Mouse (Mus musculus) C2C12 (cell line): Measurements from ENCODE around the gene Stx4a. TPM values are rescaled to one million over a fixed set of nuclear protein-coding genes. Genes with fewer than 3 reads are reported as not detected.

Experiments
- H3K27me3 ChIP-seq: one replicate; pipeline ENCODE4 v1.6.1; 2011; ENCODE audit not compliant: control insufficient read depth, insufficient read depth, insufficient read length
- H3K36me3 ChIP-seq: one replicate; pipeline ENCODE4 v1.6.1; 2011; ENCODE audit not compliant: control insufficient read depth, insufficient read depth
- H3K4me3 ChIP-seq: one replicate; pipeline ENCODE4 v1.5.1; 2011; ENCODE audit warnings: mild to moderate bottlenecking, control low read depth; ENCODE audit not compliant: poor library complexity, insufficient read depth, severe bottlenecking
- H3K79me2 ChIP-seq: one replicate; pipeline ENCODE4 v1.6.1; 2011; ENCODE audit not compliant: control insufficient read depth, insufficient read depth
- H3K79me3 ChIP-seq: one replicate; pipeline ENCODE4 v1.6.1; 2011; ENCODE audit warnings: low read depth, control low read depth
- H3ac ChIP-seq: one replicate; pipeline ENCODE3; 2011; ENCODE audit warnings: low read depth; ENCODE audit not compliant: control insufficient read depth, insufficient read length
- CEBPB ChIP-seq: IDR thresholded peaks from one replicate; pipeline ENCODE4 v1.6.1; 2011; ENCODE audit warnings: low read depth, mild to moderate bottlenecking, control low read depth, moderate library complexity
- CTCF ChIP-seq: IDR thresholded peaks from one replicate; pipeline ENCODE4 v1.5.1; 2011; ENCODE audit not compliant: control insufficient read depth, insufficient read depth, insufficient read length
- FOSL1 ChIP-seq: IDR thresholded peaks from one replicate; pipeline ENCODE4 v1.8.0; 2011; ENCODE audit warnings: mild to moderate bottlenecking, low read length; ENCODE audit not compliant: poor library complexity, insufficient read depth, severe bottlenecking
- MAX ChIP-seq: IDR thresholded peaks from one replicate; pipeline ENCODE4 v1.6.1; 2011; ENCODE audit warnings: mild to moderate bottlenecking, control low read depth
- MYOD1 ChIP-seq: IDR thresholded peaks from one replicate; pipeline ENCODE4 v1.6.1; 2011; ENCODE audit warnings: low read depth; ENCODE audit not compliant: control insufficient read depth, insufficient read length
- MYOG ChIP-seq: IDR thresholded peaks from one replicate; pipeline ENCODE4 v1.6.1; 2011; ENCODE audit not compliant: control insufficient read depth, insufficient read length; ENCODE audit errors: extremely low read depth
- USF1 ChIP-seq: IDR thresholded peaks from one replicate; pipeline ENCODE4 v1.6.1; 2011; ENCODE audit warnings: low read depth, mild to moderate bottlenecking, control low read depth, moderate library complexity
- polyA plus RNA-seq: library from polyadenylated mRNA; unstranded; fragments of >200 nt; fragmentation: generic; extraction: Trizol; gene quantifications from one replicate; pipeline ENCODE4 v1.2.1, GENCODE M21; 2012; ENCODE audit warnings: missing spikeins

The Stx4a gene
- polyA plus RNA-seq, 1 experiment: 50.8 TPM

DNA sequence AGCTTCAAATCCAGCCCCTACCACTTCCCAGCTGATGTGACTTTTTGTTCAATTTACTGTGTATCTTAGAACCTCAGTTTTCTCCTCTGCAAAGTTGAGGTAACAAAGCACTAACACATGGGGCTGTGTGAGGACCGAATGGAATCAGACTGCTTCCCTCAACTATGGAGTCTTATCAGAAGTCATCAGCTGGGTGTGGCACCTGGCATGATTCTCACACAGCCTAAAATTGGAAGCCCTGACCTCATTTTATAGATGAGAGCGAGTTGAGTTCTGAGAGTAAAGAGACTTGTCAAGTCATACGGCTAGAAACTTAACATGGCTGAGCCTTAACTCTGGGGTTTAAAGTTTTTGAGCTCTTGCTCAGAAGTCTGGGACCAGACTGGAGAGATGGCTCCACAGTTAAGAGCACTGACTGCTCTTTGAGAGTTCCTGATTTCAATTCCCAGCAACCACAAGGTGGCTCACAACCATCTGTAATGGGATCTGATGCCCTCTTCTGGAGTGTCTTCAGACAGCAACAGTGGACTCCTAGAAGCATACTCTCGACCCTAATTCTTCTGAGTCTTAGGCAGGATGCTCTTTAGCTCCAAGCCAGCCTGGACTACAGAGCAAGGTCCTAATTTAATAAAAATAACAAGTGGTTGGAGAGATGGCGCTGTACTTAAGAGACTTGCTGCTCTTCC lies 46.2 kb downstream of the Stx4a start:
- no peak overlapping the region for H3ac ChIP-seq
- peaks cover 46% of the 10 kb centered on the region for H3K79me3 ChIP-seq
- H3K27me3 ChIP-seq: no peaks in the 10 kb centered on the region
- TF ChIP-seq MAX (no peak), USF1 (no peak), MYOD1 (no peak), CTCF (no peak), CEBPB (no peak), FOSL1 (no peak)
- H3K79me2 ChIP-seq: peaks cover 71% of the 10 kb centered on the region
- peaks cover 42% of the 10 kb centered on the region for H3K36me3 ChIP-seq
- no peak overlapping the region for H3K4me3 ChIP-seq

DNA sequence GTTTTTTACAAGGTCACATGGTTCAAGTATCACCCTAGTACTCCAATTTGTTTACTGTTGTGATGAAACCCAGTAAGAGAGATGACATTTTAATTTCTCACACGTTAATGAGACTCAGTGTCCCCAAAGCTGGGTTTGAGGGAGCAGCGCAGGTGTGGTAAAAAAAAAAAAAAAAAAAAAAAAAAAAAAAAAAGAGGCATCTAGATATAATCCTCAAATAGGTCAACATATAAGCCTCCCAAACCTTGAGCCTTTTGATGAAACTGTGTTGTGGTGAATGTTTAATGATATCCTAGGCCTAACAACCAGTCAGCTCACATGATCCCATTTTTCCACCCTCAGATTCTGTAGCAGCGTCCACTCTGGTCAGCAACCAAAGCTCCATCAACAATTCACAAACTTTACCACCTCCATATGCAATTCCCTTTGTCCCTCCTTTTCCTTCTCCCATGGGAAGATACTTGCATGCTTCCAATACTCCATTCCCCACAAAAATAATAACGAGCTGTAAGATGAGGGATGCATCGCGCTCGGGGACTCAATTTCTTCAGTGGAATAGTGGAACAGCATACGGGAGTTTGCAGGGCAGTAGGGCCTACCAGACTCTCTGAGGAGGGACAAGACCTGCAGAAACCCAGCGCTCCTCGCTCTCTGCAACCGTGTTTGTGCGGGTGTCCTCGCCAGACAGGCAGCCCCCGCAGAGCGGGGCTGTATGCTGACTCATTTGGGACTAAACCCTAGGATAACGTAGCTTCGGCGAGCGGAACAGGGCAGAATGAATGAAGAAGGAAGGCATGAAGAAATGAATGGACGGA lies 50.9 kb downstream of the Stx4a start:
- no peak for TF ChIP-seq CEBPB
- TF ChIP-seq FOSL1: no peak
- no peak for TF ChIP-seq MAX
- TF ChIP-seq MYOG: no peak
- TF ChIP-seq MYOD1: no peak
- TF ChIP-seq USF1: no peak
- no peak for TF ChIP-seq CTCF
- Histone ChIP-seq H3K4me3 (peak overlapping the region; percentile 75), H3K79me3 (peaks cover 64% of the 10 kb centered on the region), H3K79me2 (peaks cover 90% of the 10 kb centered on the region), H3ac (peak overlapping the region; percentile 73), H3K27me3 (no peaks in the 10 kb centered on the region), H3K36me3 (peaks cover 33% of the 10 kb centered on the region)

DNA sequence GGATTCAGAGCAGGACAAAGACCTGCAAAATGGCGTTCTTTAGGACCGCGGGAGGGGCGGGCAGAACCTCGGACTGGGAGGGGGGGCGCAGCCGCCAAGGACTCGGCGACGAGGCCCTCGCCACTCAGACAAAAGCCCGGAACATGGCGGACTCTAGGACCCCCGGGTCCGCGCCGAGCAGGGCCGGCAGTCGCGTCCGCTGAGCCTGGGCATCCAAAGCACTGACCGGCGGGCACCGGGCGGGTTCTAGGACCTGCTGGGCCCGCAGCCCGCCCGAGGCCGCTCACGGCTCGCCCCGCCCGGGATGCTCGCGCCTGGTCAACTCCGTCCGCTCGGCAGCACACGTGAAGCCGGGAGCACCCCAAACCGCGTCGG lies 51.5 kb downstream of the Stx4a start:
- peak overlapping the region; percentile 75 for H3K4me3 ChIP-seq
- H3K36me3 ChIP-seq: peaks cover 34% of the 10 kb centered on the region
- TF ChIP-seq CEBPB: no peak
- TF ChIP-seq USF1: no peak
- no peak for TF ChIP-seq FOSL1
- TF ChIP-seq MYOG: no peak
- TF ChIP-seq MYOD1: no peak
- no peak for TF ChIP-seq CTCF
- TF ChIP-seq MAX: no peak
- peak overlapping the region; percentile 73 for H3ac ChIP-seq
- H3K27me3 ChIP-seq: no peaks in the 10 kb centered on the region
- peaks cover 90% of the 10 kb centered on the region for H3K79me2 ChIP-seq
- peaks cover 64% of the 10 kb centered on the region for H3K79me3 ChIP-seq

DNA sequence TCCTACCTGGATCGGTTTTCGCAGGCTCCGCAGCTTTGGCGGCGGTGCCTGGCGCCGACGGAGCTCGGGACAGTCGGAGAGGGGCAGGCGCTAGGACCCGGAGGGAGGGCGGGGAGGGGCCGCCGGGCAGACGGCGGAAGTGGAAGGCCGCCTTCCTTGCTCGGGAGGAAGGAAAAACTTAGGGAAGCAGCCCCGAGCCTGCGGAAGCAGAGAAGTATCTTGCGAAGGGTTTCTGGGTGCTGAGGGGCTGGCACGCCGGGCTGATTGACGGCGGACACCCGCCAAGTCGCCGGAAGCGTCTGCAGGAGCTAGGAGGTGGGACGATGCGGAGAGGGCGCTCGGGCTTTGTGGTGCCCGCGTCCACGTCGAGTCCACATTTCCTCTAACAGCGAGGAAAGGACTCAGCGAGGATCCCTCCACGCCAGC lies 52.0 kb downstream of the Stx4a start, which contains the start of gene Zfp646:
Gene Zfp646, plus strand, starts transcription at position 181 of the 426 bp plus-strand sequence.
- Histone ChIP-seq H3K27me3 (no peaks in the 10 kb centered on the region), H3K36me3 (peaks cover 36% of the 10 kb centered on the region), H3K79me3 (peaks cover 61% of the 10 kb centered on the region), H3K4me3 (peak within 1 kb of the TSS; percentile 75), H3ac (peak within 1 kb of the TSS; percentile 85), H3K79me2 (peaks cover 91% of the 10 kb centered on the region)
- TF ChIP-seq MYOG (no peak), MAX (no peak), USF1 (no peak), CTCF (no peak), MYOD1 (no peak), CEBPB (no peak), FOSL1 (no peak)

DNA sequence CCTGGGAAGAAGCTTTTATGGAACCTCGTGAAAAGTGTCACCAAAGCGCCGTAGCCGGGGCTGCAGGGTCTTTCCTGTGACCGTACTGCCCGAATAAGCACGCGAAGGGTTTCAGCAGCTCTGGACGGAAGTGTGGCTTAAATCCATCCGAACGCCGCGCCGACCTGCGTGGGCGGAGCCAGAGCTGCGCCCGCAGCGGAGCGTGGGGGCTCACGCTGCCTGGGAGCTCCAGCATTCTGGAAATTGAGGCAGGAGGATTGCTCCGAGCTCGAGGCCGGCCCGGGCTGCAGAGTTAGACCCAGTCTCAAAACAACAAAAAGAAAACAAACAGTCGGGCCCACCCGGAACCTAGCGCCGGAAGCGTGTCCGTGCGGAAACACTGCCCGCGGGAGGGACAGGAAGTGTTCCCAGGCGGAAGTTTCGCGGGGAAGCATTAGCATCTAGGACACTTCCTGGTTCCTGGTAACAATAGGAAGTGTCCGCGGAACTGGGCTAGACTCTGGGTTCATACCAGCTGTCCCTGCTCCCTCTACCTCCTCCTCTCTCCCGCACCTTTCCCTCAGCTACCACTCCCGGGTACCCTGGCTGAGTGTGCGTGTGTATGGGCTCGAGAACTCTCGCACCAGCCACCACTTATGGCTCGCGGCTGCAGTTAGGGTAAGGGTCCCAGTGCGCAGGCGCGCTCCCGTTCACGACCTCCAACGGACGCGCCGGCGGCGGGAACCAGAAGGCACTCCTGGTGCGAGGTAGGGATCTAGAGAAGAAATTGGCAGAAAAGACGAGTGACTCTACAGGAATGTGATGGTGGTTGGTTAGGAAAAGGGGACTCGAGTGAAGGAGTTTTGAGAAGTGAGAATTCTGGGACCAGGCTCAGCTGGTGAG lies 52.6 kb downstream of the Stx4a start, which contains the start of gene Zfp668:
Gene Zfp668, minus strand, starts transcription at position 362 of the 882 bp plus-strand sequence.
- TF ChIP-seq CTCF (no peak), USF1 (no peak), FOSL1 (no peak), MYOG (no peak), CEBPB (no peak), MAX (no peak)
- H3K79me3 ChIP-seq: peaks cover 58% of the 10 kb centered on the region
- H3K79me2 ChIP-seq: peaks cover 91% of the 10 kb centered on the region
- H3K27me3 ChIP-seq: no peaks in the 10 kb centered on the region
- peak within 1 kb of the TSS; percentile 75 for H3K4me3 ChIP-seq
- peaks cover 38% of the 10 kb centered on the region for H3K36me3 ChIP-seq
- peak within 1 kb of the TSS; percentile 85 for H3ac ChIP-seq
